Mouse (Mus musculus) ES-E14 (cell line): ENCODE results near the gene Epha8.

ENCODE experiments used
- MAFK ChIP-seq: IDR thresholded peaks from 2 replicates; pipeline ENCODE4 v1.6.1; 2014; ENCODE audit warnings: mild to moderate bottlenecking, low read depth, low read length, inconsistent platforms; ENCODE audit not compliant: insufficient read depth
- ZNF384 ChIP-seq: IDR thresholded peaks from 2 replicates; pipeline ENCODE4 v1.6.1; 2012; ENCODE audit warnings: low read depth, low read length, inconsistent platforms

DNA sequence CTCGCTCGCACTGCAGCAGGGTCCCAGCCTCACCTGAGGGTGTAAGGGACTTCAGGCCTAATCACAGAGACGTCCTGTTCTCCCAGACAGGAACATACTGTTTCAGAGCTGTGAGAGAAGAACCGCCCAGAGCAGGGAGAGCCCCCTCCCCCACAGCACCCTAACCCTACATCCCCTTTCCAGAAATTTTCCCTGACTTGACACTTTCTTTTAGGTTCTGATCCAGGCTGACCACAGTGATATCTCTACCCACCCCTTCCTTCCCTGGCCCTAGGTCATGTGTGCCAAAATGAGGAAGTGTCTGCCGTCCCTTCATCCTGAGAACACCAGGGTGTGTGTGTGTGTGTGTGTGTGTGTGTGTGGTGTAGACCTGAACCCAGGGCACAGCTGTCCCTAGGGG is 63.8 kb downstream of the Epha8 start, which contains the start of gene C1qc:
- TF ChIP-seq MAFK: no peak
- TF ChIP-seq ZNF384: no peak
